Mouse (Mus musculus) gastrocnemius, adult 2 months (tissue): ENCODE measurements around the gene Tmem79. TPM values are rescaled to one million over a fixed set of nuclear protein-coding genes. Genes with fewer than 3 reads are reported as not detected.
A peak's percentile ranks its signal among the peaks of the same experiment; 100 is the strongest.

Source experiments
- DNase-seq: peaks from one replicate; pipeline ENCODE4 v3.0.0; 2022
- H3K27ac ChIP-seq: fragments of 200-600 bp; 2 replicates; pipeline ENCODE4 v1.8.1; 2022; ENCODE audit warnings: mild to moderate bottlenecking
- H3K4me3 ChIP-seq: fragments of 200-600 bp; 2 replicates; pipeline ENCODE4 v1.8.1; 2022; ENCODE audit warnings: mild to moderate bottlenecking, moderate library complexity
- CTCF ChIP-seq: fragments of 200-600 bp; IDR thresholded peaks from 2 replicates; pipeline ENCODE4 v1.8.1; 2022; ENCODE audit warnings: antibody characterized with exemption, mild to moderate bottlenecking, moderate library complexity
- intact Hi-C: fragments of 180-260 bp; cut with DNase I; formaldehyde crosslinking; loops from one replicate; pipeline ENCODE4 v1.15.1; 2025
- total RNA-seq, 2 experiments: library from RNA; stranded (reverse); gene quantifications; 2 replicates each; pipeline ENCODE4 v1.2.3; 2021

Tmem79 gene
- total RNA-seq, 2 experiments from 2014 or later, result 2.0 to 2.1 TPM

DNA sequence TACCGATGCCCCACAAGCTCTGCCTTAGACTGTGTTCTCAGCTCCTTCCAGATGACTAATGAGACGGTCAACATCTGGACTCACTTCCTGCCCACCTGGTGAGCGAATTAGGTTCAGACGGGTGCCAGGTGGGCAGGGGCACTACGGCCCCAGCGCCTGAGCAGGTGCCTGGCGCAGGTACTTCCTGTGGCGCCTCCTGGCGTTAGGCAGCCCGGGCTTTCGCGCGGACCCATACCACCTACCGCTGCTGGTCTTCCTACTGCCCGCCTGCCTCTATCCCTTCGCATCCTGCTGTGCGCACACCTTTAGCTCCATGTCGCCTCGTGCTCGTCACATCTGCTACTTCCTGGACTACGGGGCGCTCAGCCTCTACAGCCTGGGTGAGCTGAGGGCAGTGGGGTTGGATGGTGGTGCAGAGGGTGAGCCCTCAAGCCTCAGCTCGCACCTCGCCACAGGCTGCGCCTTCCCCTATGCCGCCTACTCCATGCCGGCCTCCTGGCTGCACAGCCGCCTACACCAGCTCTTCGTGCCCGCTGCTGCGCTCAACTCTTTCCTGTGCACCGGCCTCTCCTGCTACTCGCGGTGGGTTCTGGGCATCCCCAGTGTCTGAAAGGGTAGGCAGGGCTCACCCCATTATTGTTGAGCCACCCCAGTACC lies 29.9 kb upstream of the Tmem79 start:
- Histone ChIP-seq H3K27ac (no peak overlapping the region), H3K4me3 (no peak overlapping the region)
- no peak for DNase-seq
- TF ChIP-seq CTCF, result no peak
- intact Hi-C loops, result no loop called here

DNA sequence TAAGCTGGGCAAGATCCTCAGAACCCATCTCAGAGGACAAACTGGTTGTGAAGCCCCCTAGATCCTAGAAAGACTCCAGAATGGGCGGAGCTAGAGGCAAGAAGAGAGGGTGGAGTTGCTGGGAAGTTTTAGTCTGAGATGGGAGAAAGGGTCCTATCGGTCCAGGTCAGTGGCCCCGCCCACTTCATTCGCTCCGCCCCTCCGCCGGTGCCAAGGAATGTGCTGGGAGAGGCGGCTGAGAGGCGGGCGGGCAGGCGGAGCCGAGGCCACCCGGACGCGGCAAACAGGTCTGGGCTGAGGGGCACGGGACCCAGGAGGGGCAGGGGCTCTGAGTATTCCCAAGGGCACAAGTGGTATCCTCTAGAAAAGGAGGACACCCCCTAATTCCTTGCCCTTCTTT lies 28.4 kb upstream of the Tmem79 start, which contains the start of gene Paqr6:
Gene Paqr6, plus strand, starts transcription at position 248 of the 400 bp plus-strand sequence.
- Histone ChIP-seq H3K4me3 (peak within 1 kb of the TSS; percentile 61), H3K27ac (peak within 1 kb of the TSS; percentile 65)
- TF ChIP-seq CTCF, result no peak
- peak; percentile 81 for DNase-seq
- intact Hi-C loops, result no loop called here

DNA sequence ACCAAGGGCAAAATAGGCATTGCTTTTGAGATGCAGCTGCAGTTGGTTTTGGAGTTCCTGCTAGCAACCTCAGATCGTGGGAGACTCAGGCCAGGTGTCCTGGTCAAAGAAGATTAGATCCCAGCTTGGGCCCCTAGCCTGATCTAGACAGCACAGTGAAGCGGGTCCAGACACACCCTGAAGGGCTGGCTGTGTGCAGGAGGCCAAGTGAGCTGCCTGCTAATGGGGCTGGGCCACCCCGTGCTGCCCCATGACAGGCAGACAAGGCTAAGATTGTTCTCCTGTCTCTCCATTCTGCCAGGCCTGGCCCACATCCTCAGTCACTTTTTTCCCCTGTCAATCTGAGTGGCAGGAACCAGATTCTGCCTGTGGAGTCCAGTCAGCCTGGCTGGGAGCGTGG lies 27.8 kb upstream of the Tmem79 start:
- DNase-seq, result no peak

DNA sequence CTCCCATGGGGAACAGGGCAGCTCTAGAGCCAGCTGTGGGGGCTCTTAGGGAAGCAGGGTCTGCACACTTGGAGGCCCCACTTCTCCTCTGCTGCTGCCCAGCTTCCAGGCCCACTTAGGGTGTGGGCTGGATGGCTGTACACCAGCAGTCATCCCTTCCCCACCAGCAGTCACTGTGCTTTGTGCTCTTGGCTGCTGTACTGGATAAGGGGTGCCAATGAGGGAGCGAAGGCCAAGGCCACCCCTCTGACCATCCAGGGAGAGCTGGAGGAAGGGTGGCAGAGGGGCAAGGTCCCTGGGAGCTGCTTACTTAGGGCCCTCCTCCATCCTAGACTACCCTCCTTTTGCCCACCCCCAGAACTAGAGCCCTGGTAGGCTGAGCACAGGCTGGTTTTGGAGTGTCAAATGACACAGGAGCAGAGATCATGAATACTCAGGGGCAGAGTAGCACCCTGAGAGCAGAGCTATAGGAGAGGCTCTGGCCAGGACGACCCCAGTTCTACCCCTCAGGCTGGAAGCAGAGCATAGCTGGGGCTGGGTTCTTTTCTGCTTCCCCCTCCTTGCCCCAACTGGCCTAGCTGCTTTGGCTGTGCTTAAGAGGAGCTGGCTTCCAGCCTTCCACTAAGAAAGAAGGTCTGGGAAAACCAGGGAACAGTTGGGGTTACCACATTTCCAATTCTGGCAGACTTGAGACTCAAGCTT lies 25.8 kb upstream of the Tmem79 start:
- intact Hi-C loops, result no loop called here

More for the DNA sequence above, 27.8 kb upstream of the Tmem79 start:
- intact Hi-C loops, result no loop called here
- Histone ChIP-seq H3K4me3 (no peak overlapping the region), H3K27ac (peak overlapping the region; percentile 65; the same call in 1 of the 2 replicates)
- TF ChIP-seq CTCF, result no peak

DNA sequence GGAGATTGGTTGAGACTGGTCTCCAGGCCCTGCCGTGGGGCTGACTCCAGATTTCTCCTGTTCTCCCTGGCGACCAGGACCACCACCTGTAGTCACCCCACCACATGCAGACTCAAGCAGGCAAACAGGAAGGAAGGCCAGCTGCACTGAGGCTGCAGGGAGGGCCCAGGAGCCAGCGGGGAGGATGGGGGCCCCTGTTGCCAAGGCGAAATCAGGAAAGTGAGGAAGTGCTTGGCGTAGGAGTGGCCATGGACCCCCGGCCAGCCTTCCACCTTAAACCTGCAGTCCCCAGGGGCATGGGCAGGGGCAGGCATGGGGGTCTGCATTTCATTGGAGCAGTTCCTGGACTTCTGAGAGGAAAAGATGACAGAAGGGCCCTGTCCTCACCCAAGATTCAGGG lies 25.1 kb upstream of the Tmem79 start:
- H3K27ac ChIP-seq, result peak overlapping the region; percentile 61; the same call in 1 of the 2 replicates
- no peak for TF ChIP-seq CTCF
- DNase-seq, result no peak
- no peak overlapping the region for H3K4me3 ChIP-seq
- intact Hi-C loops, result no loop called here

More for the DNA sequence above, 25.8 kb upstream of the Tmem79 start:
- H3K4me3 ChIP-seq, result no peak overlapping the region
- no peak for DNase-seq
- TF ChIP-seq CTCF, result no peak
- peak overlapping the region; percentile 61 for H3K27ac ChIP-seq

DNA sequence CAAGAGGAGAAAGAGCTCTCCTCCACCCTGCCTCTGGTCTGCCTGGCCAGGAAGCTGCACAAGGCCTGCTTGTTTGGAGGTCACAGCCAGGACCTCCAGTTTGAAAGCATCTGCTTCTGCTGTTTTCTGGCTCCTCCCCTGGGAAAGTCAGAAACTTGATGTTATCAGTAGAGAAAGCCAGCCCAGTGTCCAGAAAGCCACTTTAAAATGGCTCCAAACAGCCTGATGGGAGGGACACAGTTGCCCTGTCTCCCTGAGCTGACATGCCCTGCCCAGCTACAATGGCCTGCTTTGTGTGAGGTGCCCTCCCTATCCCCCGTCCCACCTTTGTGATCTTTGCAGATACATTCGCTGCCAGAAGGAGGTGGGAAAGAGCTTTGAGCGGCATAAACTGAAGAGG lies 24.0 kb upstream of the Tmem79 start:
- no peak overlapping the region for H3K4me3 ChIP-seq
- peak overlapping the region; percentile 59 for H3K27ac ChIP-seq
- intact Hi-C loops, result no loop called here
- no peak for TF ChIP-seq CTCF
- DNase-seq, result no peak

DNA sequence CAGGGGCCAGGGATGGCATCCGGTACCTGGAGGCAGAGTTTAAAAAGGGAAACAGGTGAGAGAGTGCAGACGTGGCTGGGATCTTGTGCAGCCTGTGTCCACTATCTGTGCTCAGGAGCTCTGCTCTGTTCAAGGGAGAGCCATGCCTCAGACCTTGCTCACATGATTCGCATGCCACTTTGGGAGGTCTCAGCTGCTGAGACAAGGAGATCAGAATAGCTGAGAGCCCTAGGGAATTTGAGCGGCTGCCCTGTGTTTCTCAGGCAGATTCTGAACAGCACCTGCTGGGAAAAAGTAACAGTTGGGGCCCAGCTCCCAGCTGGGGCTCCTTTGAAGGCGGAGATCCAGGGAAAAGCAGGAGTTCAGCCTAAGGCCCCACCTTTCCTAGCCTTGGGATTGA lies 23.6 kb upstream of the Tmem79 start:
- intact Hi-C loops, result no loop called here
- Histone ChIP-seq H3K27ac (peak overlapping the region; percentile 59), H3K4me3 (no peak overlapping the region)
- TF ChIP-seq CTCF, result no peak
- no peak for DNase-seq

DNA sequence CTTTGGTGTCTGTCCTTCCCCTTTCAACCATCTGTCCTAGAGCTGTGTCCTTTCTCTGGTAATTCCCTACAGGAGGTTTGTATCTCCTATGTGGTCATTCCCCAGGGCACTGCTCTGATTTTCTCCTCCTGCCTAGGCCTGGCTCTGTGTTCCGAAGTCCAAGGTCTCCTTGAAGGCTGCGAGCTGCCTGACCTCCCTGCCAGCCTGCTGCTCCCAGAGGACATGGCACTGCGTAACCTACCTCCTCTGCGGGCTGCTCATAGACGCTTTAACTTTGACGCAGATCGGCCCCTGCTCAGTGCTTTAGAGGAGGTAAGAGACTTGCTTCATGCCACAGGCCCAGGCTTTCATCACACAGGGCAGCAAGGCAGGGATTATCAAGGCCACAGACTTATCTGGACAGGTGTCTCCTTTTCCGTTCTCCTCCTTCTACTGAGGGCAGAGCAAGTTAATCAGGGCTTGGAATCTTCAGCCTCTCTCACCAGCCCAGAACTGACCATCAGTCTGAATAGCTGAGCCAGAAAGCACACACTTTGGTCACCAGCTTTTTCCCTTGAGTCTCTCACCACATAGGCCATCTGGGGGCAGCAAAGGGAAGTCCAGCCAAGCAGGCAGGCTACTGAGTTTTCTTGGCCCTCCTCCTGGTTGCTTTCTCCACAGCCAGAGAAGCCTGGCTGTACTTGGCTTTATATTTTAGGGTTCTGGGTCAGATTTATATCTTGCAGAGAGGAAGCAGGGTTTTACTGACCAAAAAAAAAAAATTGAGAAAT lies 18.6 kb upstream of the Tmem79 start:
- TF ChIP-seq CTCF, result peak; percentile 43
- Histone ChIP-seq H3K27ac (peak overlapping the region; percentile 78), H3K4me3 (no peak overlapping the region)
- DNase-seq, result peak; percentile 63
- intact Hi-C loops, result no loop called here

DNA sequence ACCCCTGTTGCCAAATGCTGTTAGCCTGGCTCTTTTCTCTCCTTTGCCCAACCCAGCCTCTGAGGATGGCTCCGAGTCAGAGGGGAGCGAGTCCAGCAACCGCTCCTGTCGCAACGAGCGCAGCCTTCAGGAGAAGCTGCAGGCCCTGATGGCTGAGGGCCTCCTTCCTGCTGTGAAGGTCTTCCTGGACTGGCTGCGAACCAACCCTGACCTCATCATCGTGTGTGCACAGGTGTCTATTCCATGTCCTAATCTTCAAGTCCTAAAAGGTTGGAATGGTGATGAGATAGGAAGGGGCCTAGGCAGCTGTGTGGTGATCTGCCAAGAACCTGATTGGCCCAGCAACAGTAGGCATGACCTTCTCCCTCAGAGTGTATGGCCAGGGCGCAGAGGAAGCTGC lies 17.0 kb upstream of the Tmem79 start:
- H3K27ac ChIP-seq, result peak overlapping the region; percentile 78; the same call in 1 of the 2 replicates
- no peak for DNase-seq
- intact Hi-C loops, result no loop called here
- TF ChIP-seq CTCF, result no peak
- no peak overlapping the region for H3K4me3 ChIP-seq

DNA sequence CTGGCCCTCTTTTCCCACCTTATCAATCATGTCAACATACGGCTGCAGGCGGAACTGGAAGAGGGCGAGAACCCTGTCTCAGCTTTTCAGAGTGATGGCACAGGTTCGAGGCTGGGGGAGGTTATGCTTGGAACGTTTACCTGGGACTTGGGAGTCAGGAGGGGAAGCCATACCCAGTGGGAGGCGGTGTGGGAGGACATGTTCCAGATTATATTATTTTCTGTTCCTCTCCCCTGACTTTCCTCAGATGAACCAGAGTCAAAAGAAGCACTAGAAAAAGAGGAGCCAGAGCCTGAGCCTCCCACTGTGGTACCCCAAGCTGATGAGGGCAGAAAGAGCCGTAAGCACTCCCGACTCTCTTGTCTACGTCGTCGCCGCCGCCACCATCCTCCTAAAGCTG lies 14.8 kb upstream of the Tmem79 start:
- TF ChIP-seq CTCF, result no peak
- H3K4me3 ChIP-seq, result no peak overlapping the region
- intact Hi-C loops, result no loop called here

DNA sequence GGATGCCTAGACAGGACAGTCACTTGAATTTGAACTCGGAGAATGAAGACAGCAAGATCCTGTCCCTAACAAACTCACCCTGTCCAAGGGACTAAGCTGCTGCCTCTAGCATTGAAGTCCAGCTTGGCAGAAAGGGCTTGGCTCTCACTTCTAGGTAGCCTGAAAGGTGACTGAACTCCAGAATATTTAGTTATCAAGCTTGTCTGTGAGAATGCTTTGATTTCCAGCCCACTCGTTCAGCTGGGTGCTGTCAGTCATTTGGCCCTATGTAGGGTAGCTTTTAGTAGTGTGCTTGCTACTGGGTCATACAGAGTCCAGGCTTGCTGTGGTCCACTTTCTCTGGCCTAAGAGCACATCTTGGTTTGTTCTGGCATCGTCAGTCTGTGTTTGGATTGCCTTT lies 3.1 kb upstream of the Tmem79 start:
- no peak for TF ChIP-seq CTCF
- Histone ChIP-seq H3K4me3 (no peak overlapping the region), H3K27ac (peak overlapping the region; percentile 71)
- peak; percentile 54 for DNase-seq
- intact Hi-C loops, result no loop called here

More for the DNA sequence above, 14.8 kb upstream of the Tmem79 start:
- no peak for DNase-seq
- H3K27ac ChIP-seq, result no peak overlapping the region

DNA sequence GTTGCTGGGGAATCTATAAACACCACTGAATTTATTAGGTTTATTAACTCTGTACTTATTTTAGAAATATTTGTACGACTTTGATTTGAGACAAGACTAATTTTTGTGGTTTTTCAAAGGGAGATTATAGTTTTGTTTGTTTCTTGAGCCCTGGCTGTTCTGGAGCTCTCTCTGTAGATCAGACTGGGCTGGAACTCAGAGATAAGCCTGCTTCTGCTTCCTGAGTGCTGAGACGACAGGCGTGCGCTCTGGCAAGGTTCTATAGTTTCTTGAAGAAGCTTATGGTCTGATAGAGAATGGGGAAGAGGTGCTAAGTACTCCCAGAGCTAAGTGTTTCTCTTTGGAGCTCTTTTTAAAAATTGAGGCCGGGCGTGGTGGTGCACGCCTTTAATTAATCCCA lies 2.4 kb upstream of the Tmem79 start:
- DNase-seq, result no peak
- Histone ChIP-seq H3K27ac (peak overlapping the region; percentile 71), H3K4me3 (peak overlapping the region; percentile 9; the same call in 1 of the 2 replicates)
- no peak for TF ChIP-seq CTCF
- intact Hi-C loops, result no loop called here
